Mouse (Mus musculus) ES-CJ7 (cell line): ENCODE results near the gene Ptprt.
"Not testable (repeated sequence)": the region's sequence is repeated elsewhere in the genome, so short reads cannot be mapped to it uniquely, and the experiment has no call there.

Experiments
- DNase-seq: peaks from one replicate; pipeline ENCODE4 v3.0.0; 2011; ENCODE audit warnings: low read depth, low spot score

Gene Ptprt

GRCm38 (mm10) chr2:161549577-161549976, 1111.4 kb downstream of the Ptprt start:
- no peak for DNase-seq

GRCm38 (mm10) chr2:161547318-161547717, 1113.6 kb downstream of the Ptprt start:
- no peak for DNase-seq

GRCm38 (mm10) chr2:161545406-161545805, 1115.5 kb downstream of the Ptprt start:
- no peak for DNase-seq

- no peak for DNase-seq
Observed at GRCm38 (mm10) chr2:161534151-161534550, 1126.8 kb downstream of the Ptprt start.

- DNase-seq = no peak
Observed at GRCm38 (mm10) chr2:161527192-161527591, 1133.8 kb downstream of the Ptprt start.

GRCm38 (mm10) chr2:161519671-161520070, 1141.3 kb downstream of the Ptprt start:
- no peak for DNase-seq

GRCm38 (mm10) chr2:161516921-161517320, 1144.0 kb downstream of the Ptprt start:
- no peak for DNase-seq

GRCm38 (mm10) chr2:161513256-161513655, 1147.7 kb downstream of the Ptprt start:
- no peak for DNase-seq

GRCm38 (mm10) chr2:161511880-161512570, 1148.9 kb downstream of the Ptprt start:
- DNase-seq = not testable (repeated sequence)

- DNase-seq = no peak
Observed at GRCm38 (mm10) chr2:161511101-161511759, 1149.7 kb downstream of the Ptprt start.

- peak; percentile 3 for DNase-seq
Observed at GRCm38 (mm10) chr2:161499097-161499899, 1161.6 kb downstream of the Ptprt start.

GRCm38 (mm10) chr2:161498449-161499096, 1162.4 kb downstream of the Ptprt start:
- DNase-seq = no peak

- no peak for DNase-seq
Observed at GRCm38 (mm10) chr2:161481741-161482140, 1179.2 kb downstream of the Ptprt start.

GRCm38 (mm10) chr2:161480445-161480844, 1180.5 kb downstream of the Ptprt start:
- no peak for DNase-seq
